ENCODE assay signal across 17 mouse cellular contexts in the genomic region with DNA sequence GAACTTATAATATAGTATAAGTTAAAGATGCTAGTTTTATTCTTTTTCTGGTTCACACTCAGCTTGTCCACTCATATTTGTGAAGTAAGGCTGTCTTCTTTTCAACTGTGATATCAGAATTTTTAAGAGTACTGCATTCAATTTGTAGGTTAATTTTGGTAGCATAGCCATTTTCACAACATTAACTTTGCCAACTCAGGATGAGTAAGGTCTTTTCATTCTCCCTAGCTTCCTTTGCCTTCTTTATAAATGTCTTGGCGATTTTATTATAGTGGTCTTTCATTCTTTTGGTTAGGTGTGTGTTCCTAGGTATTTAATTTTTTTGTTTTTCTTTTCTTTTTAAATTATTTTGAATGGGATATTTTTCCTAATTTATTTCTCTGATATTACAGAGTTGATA.
"Had no signal": no experiment of that assay in that cellular context is flagged by ENCODE, and none has a peak within 500 bp of the region (broad histone marks: within the 10 kb centered on the region; RNA-seq: fewer than 3 reads in every experiment).

No protein-coding gene starts in this region.

- H3K27me3 ChIP-seq: neural tube, embryonic 12.5 days; neural tube, embryonic 13.5 days; neural tube, embryonic 15.5 days; stomach, embryonic 15.5 days had no signal

- H3K27ac ChIP-seq: neural tube, embryonic 12.5 days; neural tube, embryonic 13.5 days; neural tube, embryonic 15.5 days; stomach, embryonic 15.5 days; stomach, postnatal 0 days had no signal

- H3K4me1 ChIP-seq: neural tube, embryonic 12.5 days; neural tube, embryonic 13.5 days; neural tube, embryonic 15.5 days; stomach, embryonic 15.5 days had no signal

- DNase-seq: retina, postnatal 1 day; right cerebral cortex, adult 18-20 months; right cerebral cortex, postnatal 14 days; right cerebral cortex, postnatal 25 days; right cerebral cortex, postnatal 4 days; spleen, adult 18-20 months; thymus, adult 18-20 months; thymus, adult 2 months; thymus, postnatal 14 days; thymus, postnatal 25 days; thymus, postnatal 36 days; thymus, postnatal 4 days had no signal

- H3K36me3 ChIP-seq: neural tube, embryonic 12.5 days; neural tube, embryonic 13.5 days; neural tube, embryonic 15.5 days had no signal

- H3K9me3 ChIP-seq: neural tube, embryonic 12.5 days; neural tube, embryonic 13.5 days; neural tube, embryonic 15.5 days; stomach, embryonic 15.5 days had no signal

- H3K4me3 ChIP-seq: neural tube, embryonic 12.5 days; neural tube, embryonic 13.5 days; neural tube, embryonic 15.5 days; stomach, embryonic 15.5 days had no signal

- H3K9ac ChIP-seq: neural tube, embryonic 12.5 days; neural tube, embryonic 13.5 days; neural tube, embryonic 15.5 days; stomach, embryonic 15.5 days had no signal
